Mouse (Mus musculus): Measurements from ENCODE around the gene Gm26938.

The Gm26938 gene

DNA sequence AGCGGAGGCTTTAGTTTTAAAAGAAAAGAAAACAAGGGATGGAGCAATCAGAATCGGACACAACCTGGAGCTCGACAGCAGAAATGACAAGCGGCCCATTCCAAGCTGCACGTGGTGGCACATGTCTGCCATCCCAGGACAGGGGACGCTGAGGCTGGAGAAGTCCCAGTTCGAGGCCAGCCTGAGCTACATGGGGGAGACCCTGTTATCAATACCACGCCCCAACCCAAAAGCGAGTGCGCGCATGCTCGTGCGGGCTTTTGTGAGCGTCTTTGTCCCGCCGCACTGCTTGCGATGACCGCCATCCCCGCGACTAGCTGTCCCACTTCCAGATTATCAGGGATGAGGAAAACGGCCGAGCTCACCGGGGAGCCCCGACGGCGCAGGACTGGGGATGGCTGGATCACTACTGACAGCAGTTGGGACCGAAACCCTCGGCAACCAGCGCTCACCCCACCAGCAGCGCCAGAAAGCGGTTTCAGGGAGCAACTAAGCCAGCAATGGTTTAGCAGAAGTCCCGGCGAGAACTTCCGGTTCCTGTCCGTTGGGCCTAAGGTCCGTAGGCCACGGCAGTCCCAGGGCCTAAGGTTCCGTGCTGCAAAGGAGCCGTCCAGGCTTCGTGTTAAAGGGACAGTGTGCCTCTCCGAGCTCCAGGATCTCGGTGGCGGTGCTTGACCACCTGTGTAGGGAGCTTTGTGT, at the start of gene Gm26938, which contains the start of gene Psmg3:
Gene Gm26938 (minus strand): TSS at position 51 of the 699 bp plus-strand sequence.
Gene Psmg3 (minus strand): TSS at position 529 of the 699 bp plus-strand sequence.
- in situ Hi-C loops (cut with MboI; ENCODE audit: low pct_unique_long_range_greater_than_20kb in 1 of 2, low sequenced_read_pairs in 2 of 2, unreplicated experiment in 1 of 2): loop anchor here in 1 of 2 experiments (25.0 kb wide), 2 partner anchors 461 to 586 kb away; partner anchors contain the start of gene Eif3b

DNA sequence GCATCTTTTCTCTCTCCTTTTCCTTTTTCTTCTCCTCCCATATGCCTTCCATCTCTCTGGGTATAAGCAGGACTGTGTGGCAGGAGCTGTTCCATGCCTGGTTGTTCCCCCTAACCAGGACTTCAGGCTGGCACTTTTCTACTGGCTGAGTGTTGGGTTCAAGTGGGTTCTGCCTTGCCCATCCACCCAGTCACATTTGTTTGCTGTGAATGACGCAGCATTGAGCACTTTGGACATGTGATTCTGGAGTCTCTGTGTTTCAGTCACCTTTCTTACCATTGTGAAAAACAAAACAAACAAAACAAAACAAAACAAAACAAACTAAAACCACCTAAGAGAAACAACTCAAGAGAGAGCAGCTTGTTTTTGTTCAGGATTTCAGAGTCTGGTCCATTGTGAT, 45.3 kb upstream of the Gm26938 start:
- in situ Hi-C loops (cut with MboI; ENCODE audit: low pct_unique_long_range_greater_than_20kb in 1 of 2, low sequenced_read_pairs in 2 of 2, unreplicated experiment in 1 of 2): no loop called here

DNA sequence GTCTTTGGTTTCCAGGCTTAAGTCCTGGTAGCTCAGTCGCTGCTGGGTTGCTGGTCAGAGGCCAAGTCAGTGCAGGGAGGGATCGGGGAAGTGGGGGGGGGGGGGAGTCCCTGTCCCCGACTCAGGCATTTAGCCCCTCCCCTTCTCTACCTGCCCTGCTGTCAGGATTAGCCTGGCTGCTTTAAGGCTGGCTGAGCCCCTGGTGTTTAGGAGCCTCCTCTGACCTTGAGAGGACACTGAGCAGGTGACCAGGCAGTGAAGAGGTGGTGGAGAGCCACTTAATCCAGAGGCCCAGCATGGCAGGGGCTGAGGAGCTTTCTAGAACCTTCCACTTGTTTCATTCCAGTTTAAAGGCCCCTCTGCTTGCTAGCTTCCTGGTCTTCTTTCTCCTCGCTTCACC, 44.7 kb upstream of the Gm26938 start:
- in situ Hi-C loops (cut with MboI; ENCODE audit: low pct_unique_long_range_greater_than_20kb in 1 of 2, low sequenced_read_pairs in 2 of 2, unreplicated experiment in 1 of 2): no loop called here

DNA sequence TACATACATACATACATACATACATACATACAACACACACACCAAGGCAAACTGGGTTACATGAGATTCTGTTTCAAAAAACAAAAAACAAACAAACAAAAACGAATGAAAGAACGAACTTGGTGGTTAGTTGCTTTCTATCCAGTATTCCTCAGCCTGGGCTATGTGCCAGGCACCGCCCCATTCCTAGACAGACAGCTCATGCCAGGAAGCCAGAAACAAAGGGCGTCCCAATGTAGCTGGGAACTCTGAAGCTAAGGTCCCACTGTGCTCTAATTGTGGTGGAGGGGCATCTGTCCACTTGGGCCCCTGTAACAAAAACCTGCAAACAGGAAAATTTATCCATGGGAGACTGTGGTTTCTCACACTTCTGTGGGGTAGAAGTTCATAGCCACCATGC, 36.6 kb upstream of the Gm26938 start:
- in situ Hi-C loops (cut with MboI; ENCODE audit: low pct_unique_long_range_greater_than_20kb in 1 of 2, low sequenced_read_pairs in 2 of 2, unreplicated experiment in 1 of 2): no loop called here

DNA sequence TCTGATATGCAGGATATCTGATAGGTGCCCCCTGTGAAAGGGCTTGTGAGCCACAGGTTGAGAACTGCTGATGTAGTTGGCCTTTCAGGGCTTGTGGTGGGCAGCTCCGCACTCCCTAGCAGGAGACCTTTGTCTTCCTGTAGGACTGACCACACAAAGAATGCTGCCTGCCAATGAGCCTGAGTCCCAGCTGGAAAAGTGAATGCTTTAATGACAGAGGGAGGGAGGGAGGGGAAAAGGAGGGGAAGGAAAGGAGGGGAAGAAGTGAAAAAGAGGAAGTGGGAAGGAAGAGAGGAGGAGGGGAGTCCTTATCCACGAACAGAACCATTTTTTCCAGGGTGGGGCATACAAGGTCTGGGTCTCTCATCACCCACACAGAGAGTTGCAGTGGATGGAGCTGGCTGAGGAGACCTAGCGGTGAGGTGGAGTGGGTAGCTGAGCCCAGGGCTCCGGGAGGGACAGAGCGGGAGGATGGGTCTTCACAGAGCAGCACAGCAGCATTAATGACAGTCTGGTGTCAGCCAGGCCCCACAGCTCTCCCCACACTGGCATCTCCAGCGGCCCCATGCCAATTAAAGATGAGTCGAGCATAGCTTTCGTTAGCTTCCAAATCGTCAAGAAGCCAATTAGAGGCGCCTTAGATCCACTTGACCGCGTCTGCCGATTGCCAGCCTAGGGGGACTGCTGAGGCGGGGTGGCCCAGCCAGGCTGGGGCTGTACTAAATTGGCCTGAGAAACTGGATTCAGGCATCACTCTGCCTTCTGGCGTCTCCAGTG, 34.3 kb upstream of the Gm26938 start:
- in situ Hi-C loops (cut with MboI; ENCODE audit: low pct_unique_long_range_greater_than_20kb in 1 of 2, low sequenced_read_pairs in 2 of 2, unreplicated experiment in 1 of 2): no loop called here

DNA sequence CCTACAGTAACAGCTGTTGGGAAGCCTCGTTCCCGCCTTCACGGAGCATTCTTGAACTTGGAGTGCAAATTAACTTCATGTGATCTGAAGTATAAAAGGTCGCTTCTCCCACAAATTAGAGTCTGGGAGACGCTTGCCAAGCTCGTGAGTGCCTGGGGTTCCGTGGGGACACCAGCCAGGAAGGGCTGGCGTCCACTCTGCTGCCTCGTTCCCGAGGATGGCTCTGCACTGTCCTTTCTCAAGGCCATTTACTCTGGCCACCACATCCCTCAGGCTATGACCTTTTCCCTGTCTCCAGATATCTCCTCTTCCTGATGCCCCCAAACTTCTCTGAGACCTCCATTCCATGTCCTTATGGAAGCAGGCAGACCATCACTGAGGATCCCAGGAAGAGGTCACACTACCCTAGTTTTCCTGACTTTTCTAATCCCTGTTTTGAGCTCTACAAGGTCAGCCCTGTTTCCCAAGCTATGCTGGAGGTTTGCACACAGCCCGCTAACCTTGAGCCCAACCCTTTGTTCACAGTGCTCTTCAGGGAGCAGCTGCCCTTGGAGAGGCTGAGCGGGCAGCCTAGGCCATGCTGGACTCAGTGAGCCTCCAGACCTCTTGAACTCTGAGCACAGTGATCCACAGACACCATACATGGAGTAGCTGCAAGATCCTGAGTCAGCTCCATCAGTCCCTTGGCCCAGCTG, 23.6 kb upstream of the Gm26938 start:
- in situ Hi-C loops (cut with MboI; ENCODE audit: low pct_unique_long_range_greater_than_20kb in 1 of 2, low sequenced_read_pairs in 2 of 2, unreplicated experiment in 1 of 2): loop anchor here (5.0 to 25.0 kb wide), 3 partner anchors 73 to 563 kb away; partner anchors contain the start of gene Eif3b (in 1 of the 2)

DNA sequence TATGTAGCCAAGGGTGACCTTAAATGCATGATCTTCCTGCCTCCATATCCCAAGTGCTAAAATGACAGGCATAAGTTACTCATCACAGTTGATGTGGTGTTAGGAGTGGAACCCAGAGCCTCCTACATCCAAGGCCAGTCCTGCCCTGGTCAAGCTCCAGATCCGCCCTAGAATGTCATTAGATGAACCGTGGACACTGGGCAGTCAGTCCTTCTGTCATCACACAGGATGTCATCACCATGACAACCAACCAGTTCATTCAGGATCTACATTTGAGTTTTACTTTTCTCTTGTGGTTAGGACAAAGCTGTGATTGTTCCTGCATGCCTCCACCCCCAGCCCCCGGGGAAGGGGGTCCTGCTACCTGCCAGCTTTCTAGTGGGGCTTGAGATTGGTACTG, 12.9 kb upstream of the Gm26938 start:
- in situ Hi-C loops (cut with MboI; ENCODE audit: low pct_unique_long_range_greater_than_20kb in 1 of 2, low sequenced_read_pairs in 2 of 2, unreplicated experiment in 1 of 2): loop anchor here in 1 of 2 experiments (25.0 kb wide), 2 partner anchors 448 to 573 kb away; partner anchors contain the start of gene Eif3b

DNA sequence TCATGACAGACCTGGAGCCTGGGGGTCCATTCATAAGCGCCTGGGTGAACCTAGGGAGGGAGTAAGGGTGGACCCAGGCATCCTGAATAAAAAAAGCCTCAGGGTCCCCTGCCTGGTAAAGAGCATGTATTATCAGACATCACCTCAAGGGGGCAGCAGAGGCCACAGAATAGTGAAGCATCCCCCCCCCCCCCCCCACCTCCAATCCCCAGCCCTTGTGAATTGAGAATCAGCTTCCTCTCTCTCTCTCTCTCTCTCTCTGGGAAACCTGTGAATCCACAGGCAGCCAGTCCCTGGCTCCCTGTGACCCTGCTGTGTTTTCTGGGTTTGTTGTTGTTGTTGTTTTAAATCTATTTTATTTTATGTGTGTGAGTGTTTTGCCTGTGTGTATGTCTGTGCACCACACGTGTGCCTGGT, 12.3 kb upstream of the Gm26938 start:
- in situ Hi-C loops (cut with MboI; ENCODE audit: low pct_unique_long_range_greater_than_20kb in 1 of 2, low sequenced_read_pairs in 2 of 2, unreplicated experiment in 1 of 2): loop anchor here in 1 of 2 experiments (25.0 kb wide), 2 partner anchors 449 to 574 kb away; partner anchors contain the start of gene Eif3b

DNA sequence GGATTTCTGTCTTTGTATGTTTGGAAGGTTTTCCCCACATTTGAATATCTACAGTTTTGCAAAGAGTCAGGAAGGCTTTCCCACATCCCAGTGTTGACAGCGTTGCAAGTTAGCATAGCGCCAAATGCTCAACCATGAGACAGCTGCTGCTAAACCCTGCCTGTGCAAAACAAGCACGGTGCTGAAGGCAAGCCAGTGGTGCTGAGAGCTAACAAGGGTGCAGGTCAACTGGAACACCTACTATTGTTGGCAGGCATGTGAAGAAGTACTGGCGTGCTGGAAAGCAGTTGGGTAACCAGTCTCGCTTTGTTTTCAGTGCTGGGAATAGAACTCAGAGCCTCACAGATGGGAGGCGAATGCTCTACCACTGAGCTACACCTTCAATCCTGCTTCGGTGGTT, 9.5 kb upstream of the Gm26938 start:
- in situ Hi-C loops (cut with MboI; ENCODE audit: low pct_unique_long_range_greater_than_20kb in 1 of 2, low sequenced_read_pairs in 2 of 2, unreplicated experiment in 1 of 2): loop anchor here in 1 of 2 experiments (25.0 kb wide), 2 partner anchors 452 to 577 kb away; partner anchors contain the start of gene Eif3b

DNA sequence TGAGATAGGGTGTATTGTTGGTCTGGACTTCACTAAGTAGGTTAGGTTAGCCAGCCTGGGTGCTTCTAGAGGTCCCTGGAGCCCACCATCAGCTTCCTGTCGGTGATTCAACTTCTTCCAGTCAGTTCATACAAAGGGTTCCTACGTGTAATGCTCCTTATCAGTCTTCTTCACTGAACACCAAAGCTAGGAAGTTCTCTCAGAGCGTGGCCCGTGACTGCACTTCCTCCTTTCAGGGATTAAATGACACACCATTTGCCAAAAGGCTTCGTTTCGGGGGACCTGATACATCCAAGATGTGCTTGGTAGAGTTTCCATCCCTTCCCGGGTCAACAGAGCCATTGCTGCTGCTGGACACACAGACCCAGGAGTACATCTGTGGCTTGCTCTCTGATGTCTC, 5.9 kb upstream of the Gm26938 start:
- in situ Hi-C loops (cut with MboI; ENCODE audit: low pct_unique_long_range_greater_than_20kb in 1 of 2, low sequenced_read_pairs in 2 of 2, unreplicated experiment in 1 of 2): loop anchor here in 1 of 2 experiments (25.0 kb wide), 2 partner anchors 455 to 580 kb away; partner anchors contain the start of gene Eif3b

DNA sequence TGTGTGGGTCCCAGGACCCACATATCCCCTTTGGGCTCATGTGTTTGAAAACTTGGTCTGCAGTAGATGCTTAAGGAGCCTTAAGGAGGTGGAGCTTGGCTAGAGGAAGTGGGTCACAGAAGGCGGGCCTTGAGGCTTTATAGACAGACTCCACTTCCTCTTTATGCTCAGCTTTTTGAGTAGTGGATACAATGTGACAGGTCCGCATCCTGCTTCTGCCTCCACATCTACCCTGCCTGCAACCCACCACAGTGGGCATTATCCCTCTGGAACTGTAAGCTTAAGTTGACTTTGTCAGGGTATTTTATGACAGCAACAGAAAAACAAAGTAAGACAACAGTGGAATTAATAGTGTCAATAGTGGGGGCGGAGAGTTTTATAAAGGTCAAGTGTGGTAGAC, 4.5 kb upstream of the Gm26938 start:
- in situ Hi-C loops (cut with MboI; ENCODE audit: low pct_unique_long_range_greater_than_20kb in 1 of 2, low sequenced_read_pairs in 2 of 2, unreplicated experiment in 1 of 2): loop anchor here in 1 of 2 experiments (25.0 kb wide), 2 partner anchors 457 to 582 kb away; partner anchors contain the start of gene Eif3b

DNA sequence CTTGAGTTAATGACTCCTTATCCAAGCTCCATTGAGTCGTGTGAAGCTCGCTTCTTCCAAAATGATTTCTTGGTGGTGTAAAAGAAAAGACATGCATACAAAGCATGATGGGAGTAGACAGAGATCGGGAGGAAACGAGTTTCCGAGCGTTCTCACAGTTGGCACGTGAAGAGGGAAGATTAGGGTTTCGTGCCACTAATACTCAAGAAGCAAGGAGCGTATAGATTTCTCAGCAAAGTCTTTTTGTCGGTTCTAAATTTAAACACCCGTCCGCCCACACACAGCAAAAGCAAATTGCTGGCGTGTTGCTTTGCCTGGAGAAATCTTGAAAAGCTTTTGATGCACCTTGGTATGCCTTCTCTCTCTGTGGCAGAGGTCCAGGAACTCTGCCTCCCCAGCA, 3.2 kb upstream of the Gm26938 start:
- in situ Hi-C loops (cut with MboI; ENCODE audit: low pct_unique_long_range_greater_than_20kb in 1 of 2, low sequenced_read_pairs in 2 of 2, unreplicated experiment in 1 of 2): loop anchor here in 1 of 2 experiments (25.0 kb wide), 2 partner anchors 458 to 583 kb away; partner anchors contain the start of gene Eif3b

DNA sequence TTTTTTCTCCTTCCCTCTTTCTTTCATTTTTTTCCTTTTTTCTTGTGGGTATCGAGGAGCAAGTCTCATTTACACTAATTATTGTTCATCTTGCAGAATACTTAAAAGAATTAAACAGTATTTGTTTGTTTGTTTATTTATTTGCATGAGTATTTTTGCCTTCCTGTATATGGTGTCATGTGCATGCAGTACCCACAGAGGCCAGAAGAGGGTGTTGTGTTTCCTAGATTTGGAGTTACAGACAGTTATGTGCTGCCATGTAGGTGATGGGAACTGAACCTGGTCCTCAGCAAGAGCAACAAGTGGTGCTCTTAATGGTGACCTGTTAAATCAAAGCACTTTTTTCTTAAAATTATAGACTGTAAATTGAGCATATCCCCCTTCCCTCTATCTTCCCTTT, 1.4 kb upstream of the Gm26938 start:
- in situ Hi-C loops (cut with MboI; ENCODE audit: low pct_unique_long_range_greater_than_20kb in 1 of 2, low sequenced_read_pairs in 2 of 2, unreplicated experiment in 1 of 2): loop anchor here in 1 of 2 experiments (25.0 kb wide), 2 partner anchors 460 to 585 kb away; partner anchors contain the start of gene Eif3b

DNA sequence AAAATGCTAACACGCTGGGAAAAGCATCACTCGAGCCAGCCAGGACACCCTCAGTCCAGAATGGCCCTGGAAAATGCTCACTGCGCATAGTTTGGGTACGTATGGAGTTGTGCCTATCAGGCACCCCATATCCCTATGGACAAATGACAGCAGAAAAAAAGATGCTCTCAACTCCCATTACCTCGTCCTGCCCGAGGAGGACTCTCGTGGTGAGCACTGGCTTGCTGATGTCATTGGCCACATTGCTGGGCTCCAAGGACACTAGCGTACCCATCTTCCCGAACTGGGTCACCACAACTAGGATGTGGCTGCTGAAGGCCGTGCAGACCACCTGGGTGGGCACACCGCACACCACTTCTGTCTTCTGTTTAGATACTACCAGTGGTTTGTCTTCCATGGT, 260 bp downstream of the Gm26938 start:
- in situ Hi-C loops (cut with MboI; ENCODE audit: low pct_unique_long_range_greater_than_20kb in 1 of 2, low sequenced_read_pairs in 2 of 2, unreplicated experiment in 1 of 2): loop anchor here in 1 of 2 experiments (25.0 kb wide), 2 partner anchors 461 to 586 kb away; partner anchors contain the start of gene Eif3b

DNA sequence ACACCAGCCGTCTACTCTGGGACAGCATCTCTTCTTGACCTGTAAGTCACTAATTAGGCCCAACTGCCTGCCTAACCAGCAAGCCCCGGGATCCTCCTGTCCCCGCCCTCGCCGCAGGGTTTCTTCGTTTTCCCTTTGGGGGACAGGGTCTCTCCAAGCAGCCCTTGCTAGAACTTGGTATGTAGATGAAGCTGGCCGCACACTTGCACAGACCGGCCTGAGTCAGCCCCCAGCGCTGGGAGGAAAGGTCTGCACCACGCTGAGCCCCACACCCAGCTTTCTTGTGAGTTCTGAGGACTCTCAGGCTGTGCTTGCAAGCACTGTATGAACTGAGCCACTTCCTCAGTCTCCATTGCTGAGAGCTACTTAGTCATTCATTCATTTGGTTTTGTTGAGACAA, 1.7 kb downstream of the Gm26938 start:
- in situ Hi-C loops (cut with MboI; ENCODE audit: low pct_unique_long_range_greater_than_20kb in 1 of 2, low sequenced_read_pairs in 2 of 2, unreplicated experiment in 1 of 2): no loop called here

DNA sequence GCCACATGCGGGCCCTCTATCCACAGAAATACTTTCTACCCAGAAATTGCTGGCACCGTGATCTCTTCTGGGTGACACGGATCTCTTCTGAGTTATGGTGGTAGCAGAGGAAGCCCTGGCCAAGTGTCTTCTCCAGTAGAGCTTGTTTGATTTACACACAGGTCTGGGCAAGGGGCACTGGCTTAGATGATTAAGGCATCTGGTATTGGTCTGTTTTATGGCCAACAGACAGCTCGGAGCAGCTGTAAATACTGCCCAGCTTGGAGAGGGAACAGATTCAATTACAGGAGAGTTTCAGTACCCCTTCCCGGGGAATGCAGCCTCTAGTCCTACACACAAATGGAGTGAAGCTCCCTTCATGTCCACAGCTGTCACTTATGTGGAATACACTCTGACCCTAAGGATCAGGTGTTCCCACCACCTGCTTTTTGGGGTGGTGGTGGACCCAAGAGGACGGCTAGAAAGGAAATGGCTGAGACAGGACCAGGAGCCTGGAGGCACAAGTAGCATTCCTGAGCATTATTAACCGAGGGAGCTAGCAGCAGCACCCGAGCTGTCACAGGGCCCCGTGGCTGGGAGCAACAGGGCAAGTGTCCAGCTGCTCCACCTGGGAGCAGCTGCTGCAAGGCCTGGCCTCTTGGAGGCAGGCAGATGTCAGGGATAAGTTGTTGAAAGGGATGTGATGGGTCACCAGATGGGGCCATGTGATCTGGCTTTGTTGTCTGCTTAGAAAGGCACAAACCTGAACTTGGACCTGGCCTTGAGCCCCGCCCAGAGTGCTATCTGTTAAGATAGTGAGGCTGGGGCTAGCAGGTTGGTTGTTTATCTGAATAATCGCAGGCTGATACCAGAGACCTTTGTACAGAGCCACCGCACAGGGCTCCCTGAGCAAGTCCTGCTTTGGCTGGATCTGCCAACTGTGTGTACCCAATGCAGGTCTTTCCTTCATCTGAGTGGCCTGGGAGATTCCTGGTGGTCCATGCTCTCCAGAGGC, 4.4 kb downstream of the Gm26938 start:
- in situ Hi-C loops (cut with MboI; ENCODE audit: low pct_unique_long_range_greater_than_20kb in 1 of 2, low sequenced_read_pairs in 2 of 2, unreplicated experiment in 1 of 2): no loop called here

DNA sequence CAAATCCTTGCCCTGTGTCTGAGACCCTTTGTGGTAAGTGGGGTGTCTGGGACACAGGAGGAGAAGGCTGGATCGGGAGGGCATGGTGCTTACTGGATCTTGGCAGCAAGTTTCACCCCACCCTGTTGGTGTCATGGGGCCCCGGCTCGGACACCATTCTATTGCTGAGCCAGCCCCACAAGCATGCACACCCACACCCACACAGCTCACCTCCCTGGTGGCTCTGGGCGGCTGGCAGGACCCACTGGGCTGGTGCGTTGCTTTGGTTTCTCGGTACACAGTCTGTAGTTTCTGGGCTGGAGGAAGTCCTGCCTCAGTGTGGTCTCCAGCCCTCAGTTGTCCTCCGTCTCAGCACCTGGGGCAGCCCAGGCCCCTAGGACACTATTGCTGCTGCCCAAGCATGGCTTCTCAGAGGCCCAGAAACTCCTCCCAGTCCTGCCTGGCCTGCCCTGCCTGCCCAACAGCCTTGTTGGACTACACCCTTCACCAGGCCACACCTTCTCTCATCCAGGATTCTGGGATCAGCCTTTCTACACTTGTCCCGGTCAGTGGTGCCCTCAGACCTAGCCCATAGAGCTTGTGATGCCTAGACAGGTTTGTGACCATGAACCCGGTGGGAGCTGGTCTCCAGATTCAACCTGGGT, 6.5 kb downstream of the Gm26938 start, which contains the start of gene Tmem184a:
Gene Tmem184a (minus strand): TSS at position 380 of the 644 bp plus-strand sequence.
- in situ Hi-C loops (cut with MboI; ENCODE audit: low pct_unique_long_range_greater_than_20kb in 1 of 2, low sequenced_read_pairs in 2 of 2, unreplicated experiment in 1 of 2): no loop called here
